Mouse (Mus musculus) ZHBTc4 (cell line): ENCODE results near the gene Dach1.

ENCODE experiments used
- DNase-seq: peaks from one replicate; pipeline ENCODE4 v3.0.0-alpha.2; 2011; ENCODE audit warnings: low read depth, low spot score

Dach1 gene

GRCm38 (mm10) chr14:98037175-98037574 is 132.4 kb downstream of the Dach1 start:
- no peak for DNase-seq

- DNase-seq: no peak
Measured at GRCm38 (mm10) chr14:98035261-98035660, 134.3 kb downstream of the Dach1 start.

- DNase-seq: no peak
Measured at GRCm38 (mm10) chr14:98023540-98023939, 146.0 kb downstream of the Dach1 start.

- DNase-seq: no peak
Measured at GRCm38 (mm10) chr14:98014053-98014452, 155.5 kb downstream of the Dach1 start.

GRCm38 (mm10) chr14:98008501-98008900 is 161.1 kb downstream of the Dach1 start:
- no peak for DNase-seq

- no peak for DNase-seq
Measured at GRCm38 (mm10) chr14:98002021-98002680, 167.4 kb downstream of the Dach1 start.

GRCm38 (mm10) chr14:97998584-97998983 is 171.0 kb downstream of the Dach1 start:
- DNase-seq: no peak

GRCm38 (mm10) chr14:97983251-97983650 is 186.3 kb downstream of the Dach1 start:
- no peak for DNase-seq

- no peak for DNase-seq
Measured at GRCm38 (mm10) chr14:97982676-97983075, 186.9 kb downstream of the Dach1 start.

- no peak for DNase-seq
Measured at GRCm38 (mm10) chr14:97980879-97981278, 188.7 kb downstream of the Dach1 start.

- DNase-seq: no peak
Measured at GRCm38 (mm10) chr14:97976091-97976490, 193.5 kb downstream of the Dach1 start.

- no peak for DNase-seq
Measured at GRCm38 (mm10) chr14:97975447-97975846, 194.1 kb downstream of the Dach1 start.

- DNase-seq: no peak
Measured at GRCm38 (mm10) chr14:97964543-97965069, 205.0 kb downstream of the Dach1 start.

GRCm38 (mm10) chr14:97963624-97964023 is 205.9 kb downstream of the Dach1 start:
- no peak for DNase-seq

- no peak for DNase-seq
Measured at GRCm38 (mm10) chr14:97956356-97956755, 213.2 kb downstream of the Dach1 start.

GRCm38 (mm10) chr14:97945471-97945870 is 224.1 kb downstream of the Dach1 start:
- DNase-seq: no peak

- DNase-seq: no peak
Measured at GRCm38 (mm10) chr14:97944643-97945268, 224.8 kb downstream of the Dach1 start.

GRCm38 (mm10) chr14:97942361-97942760 is 227.2 kb downstream of the Dach1 start:
- DNase-seq: no peak

- no peak for DNase-seq
Measured at GRCm38 (mm10) chr14:97896622-97897021, 272.9 kb downstream of the Dach1 start.

- peak; percentile 53 for DNase-seq
Measured at GRCm38 (mm10) chr14:97881976-97882375, 287.6 kb downstream of the Dach1 start.

- DNase-seq: no peak
Measured at GRCm38 (mm10) chr14:97871001-97871400, 298.6 kb downstream of the Dach1 start.

GRCm38 (mm10) chr14:97858384-97858783 is 311.2 kb downstream of the Dach1 start:
- DNase-seq: no peak

- DNase-seq: no peak
Measured at GRCm38 (mm10) chr14:97857276-97857675, 312.3 kb downstream of the Dach1 start.
